Mouse (Mus musculus): ENCODE measurements around the gene 4933411K16Rik.

The 4933411K16Rik gene

DNA sequence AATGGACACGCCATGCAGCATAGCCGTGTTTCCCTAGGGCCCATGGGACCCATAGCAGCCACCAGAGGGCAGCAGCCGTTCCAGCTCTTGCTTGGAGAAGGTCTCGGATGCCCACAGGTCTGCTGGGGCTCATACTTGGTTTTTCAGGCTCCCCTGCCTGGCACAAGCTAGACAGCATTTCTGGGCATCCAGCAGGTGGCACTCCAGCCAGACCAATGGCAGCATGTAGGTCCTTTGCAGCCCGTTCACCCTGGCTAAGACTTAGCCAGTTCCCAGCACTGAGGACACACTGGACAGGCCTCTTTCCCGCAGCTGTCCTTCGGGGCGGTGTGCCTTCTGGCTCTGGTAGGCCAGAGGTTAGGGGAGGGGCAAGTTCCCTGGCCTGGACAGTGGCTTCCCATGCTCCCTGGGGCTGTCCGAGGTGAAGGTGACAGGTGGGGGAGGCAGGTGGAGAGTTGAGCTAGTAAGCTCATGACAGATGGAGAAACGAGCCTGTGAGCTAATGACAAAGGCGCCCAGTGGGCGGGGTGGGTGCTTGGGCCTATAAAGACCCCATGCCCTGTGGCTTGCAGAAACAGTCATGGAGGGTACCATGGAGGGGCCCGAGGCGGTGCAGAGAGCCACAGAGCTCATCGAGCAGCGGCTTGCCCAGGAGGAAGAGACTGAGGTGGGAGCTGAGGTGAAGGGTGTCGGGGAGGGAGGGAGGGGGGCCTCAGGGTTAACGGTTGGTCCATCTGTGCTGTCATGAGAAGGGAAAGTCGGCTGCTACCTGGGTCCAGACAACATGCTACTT, 16.4 kb upstream of the 4933411K16Rik start, which contains the start of gene Ankrd2:
Ankrd2 (plus strand) TSS at position 545 of the 793 bp plus-strand sequence.
- DNase-seq, result peak; percentile 94

DNA sequence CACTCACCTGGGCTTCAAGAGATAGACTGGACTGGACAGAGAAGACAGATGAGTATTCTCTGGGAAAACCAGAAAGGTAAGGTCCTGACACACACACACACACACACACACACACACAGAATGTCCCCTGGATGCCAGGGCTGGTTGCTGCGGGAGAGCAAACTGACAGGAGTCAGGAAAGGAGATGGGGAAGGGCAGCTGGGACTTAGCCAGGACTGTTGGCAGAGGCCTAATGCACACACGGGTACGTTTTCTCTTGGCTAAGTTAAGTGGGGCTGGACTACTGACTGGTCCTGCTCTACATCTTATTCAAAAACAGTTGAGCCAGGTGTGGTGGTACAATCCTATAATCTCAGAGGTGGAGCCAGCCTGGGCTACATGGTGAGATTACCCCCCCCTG, 15.7 kb upstream of the 4933411K16Rik start:
- DNase-seq, result no peak

DNA sequence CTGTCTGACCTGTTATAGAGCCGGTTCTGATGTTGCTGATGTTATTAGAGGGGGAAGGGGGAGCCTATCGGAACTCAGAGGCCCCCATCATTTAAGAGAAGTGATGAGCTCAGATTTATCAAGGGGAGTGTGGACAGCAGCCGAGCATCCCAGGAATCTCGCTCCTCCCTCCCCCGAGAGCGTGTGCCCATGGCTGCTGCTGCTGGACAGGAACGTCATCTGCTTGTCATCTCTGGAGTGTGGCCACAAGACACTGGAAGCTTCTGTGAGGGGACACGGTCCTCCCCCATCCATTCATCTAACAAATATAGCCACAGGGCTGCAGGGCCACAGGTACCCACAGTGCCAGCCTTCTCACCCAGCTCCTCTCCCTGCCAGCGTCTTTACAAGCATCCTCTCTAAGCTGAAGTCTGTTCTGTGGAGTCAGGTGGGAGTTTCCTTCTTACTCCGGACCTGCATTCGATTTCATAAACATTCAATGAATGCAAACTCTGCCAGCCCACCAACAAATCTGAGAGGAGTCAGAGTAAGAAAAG, 14.8 kb upstream of the 4933411K16Rik start:
- DNase-seq, result no peak

DNA sequence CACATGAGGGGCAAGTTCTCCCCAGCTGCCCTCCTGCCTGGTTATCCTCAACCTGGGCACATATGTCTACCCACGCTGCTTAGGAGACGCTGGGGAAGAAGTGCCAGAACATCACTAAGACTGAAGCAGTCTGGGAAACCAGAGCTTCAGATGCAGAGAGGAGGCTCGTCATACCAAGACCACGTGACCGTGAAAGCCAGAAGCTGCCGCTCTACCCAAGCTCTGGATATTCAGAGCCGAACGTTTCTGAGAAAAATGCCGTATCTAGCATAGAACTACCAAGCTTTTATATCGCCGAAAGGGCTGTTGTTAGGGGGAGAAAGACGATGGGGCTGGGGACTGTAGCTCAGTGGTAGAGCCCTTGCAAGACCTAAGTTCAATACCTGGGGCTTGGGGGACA, 13.7 kb upstream of the 4933411K16Rik start:
- no peak for DNase-seq

DNA sequence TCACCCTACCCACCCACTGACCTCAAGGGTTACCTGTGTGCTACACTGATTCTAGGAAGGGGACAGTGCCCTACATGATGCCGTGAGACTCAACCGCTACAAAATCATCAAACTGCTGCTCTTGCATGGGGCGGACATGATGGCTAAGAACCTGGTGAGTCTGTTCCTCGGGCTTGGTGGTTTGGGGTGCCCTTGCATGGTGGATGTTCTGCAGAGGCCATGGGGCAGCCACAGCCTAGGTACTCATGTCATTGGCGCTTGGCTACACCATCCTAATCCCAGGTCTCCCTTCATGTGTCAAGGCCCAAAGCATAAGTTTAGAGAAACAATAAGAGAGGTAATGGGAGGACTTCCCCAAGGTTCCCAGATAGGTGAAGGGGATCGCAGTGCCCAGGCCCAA, 8.1 kb upstream of the 4933411K16Rik start:
- DNase-seq, result no peak

DNA sequence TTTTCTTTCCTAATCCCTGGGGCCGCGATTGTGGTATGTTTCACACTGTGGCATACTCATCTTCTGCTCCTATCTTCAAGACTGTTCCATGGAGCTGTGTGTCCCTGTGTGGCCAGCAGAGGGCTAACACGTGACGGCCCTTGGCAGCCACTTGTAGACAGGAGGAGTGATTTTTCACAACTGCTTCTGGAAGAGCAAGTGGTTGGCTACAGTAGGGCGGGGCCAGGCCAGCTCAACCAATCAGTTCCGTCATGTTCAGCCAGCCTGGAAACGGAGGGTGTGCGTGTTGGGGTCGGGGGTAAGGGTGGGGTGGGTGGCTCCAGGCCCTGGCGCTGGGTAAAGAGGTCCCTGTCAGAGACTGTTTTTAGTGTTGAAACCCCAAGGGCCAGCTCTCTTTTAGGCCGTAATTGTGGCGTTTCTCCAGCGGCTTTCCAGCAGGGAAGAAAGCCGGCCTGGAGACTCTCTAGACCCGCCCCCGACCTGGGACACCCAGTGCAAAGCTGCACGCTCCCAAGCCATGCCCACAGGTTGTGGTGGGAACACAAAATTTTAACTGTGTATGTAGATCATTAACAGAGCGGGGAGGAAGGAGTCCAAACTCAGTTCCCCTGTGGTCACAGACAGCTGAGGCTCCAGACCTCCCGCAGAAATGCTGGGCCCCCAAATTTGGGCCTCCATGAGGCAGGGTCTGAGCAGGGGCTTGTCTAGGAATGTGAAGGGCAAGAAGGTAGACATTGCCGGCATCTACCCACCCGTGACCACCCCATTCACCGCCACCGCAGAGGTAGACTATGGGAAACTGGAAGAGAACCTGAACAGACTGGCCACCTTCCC, 6.6 kb upstream of the 4933411K16Rik start, which contains the start of gene Hoga1:
Hoga1 (plus strand) TSS at position 342 of the 834 bp plus-strand sequence.
- DNase-seq, result peak; percentile 61

DNA sequence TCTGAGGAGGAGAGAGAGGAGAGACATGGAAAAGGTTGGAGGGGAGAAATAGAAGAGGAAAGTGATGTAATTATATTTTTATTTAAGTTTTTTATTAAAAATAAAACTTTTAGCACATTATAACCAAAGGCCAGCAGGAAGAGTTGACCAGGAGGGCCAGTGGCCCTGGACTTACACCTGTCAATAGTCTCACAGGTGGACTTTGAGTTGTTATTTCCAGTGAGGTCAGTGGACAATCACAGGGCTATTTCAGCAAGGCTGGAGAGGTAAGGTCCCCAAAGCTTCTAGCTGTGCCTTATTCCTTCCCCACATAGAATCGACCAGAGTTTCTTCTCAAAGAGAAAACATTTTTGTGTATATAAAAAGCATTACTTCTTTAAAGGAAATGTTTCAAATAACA, 1.8 kb upstream of the 4933411K16Rik start:
- DNase-seq, result no peak

DNA sequence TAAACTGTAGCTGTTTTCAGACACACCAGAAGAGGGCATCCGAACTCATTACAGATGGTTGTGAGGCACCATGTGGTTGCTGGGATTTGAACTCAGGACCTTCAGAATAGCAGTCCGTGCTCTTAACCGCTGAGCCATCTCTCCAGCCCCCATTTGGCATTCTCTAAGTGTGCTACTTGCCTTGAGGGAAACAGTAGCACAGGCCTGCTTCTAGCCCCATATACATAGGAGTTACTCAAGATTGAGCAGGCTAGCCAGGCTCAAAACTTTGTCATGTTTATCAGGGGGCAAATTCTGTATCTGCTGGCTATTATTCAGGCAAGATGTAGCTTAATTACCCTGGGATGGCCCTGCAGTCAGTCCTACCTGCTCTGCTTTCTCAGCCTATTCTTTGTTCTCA, 697 bp upstream of the 4933411K16Rik start:
- DNase-seq, result no peak

DNA sequence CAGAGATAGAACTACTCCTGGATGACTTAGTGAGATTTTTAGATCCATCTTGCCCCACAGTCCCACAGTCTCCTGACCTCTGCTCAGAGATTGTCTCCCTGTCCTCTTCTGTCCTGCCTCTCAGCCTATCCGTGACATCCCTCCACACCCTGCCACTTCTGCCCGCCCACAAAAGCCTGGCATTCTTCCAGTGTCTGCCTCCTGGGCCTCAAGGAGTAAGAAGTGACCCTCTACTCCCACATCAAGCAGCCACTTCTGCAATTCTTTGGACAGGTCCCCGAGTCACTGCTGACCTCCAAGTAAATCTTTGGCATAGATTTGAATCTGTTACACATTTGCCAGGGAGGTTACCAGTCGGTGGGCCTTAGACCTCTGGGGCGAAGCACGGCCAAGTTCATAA, 2.2 kb downstream of the 4933411K16Rik start:
- DNase-seq, result no peak

DNA sequence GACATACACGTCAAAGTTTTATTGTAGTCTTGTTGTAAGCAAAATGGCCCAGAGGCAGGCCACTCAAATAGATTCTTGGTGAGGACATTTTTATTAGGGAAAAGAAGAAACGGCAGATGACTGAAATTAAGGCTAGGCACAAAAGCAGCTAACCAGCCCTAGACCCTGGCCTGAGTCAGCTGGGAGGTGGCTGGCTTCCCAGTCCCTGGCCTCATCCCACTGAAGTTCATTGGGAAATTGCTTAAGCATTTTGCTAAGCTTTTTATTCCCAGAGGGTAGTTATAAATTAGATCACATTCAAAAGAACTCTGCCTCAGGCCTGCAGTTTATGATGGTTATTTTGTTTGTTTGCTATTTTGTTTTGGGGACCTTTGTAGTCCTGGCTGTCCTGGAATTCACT, 3.8 kb downstream of the 4933411K16Rik start:
- no peak for DNase-seq

DNA sequence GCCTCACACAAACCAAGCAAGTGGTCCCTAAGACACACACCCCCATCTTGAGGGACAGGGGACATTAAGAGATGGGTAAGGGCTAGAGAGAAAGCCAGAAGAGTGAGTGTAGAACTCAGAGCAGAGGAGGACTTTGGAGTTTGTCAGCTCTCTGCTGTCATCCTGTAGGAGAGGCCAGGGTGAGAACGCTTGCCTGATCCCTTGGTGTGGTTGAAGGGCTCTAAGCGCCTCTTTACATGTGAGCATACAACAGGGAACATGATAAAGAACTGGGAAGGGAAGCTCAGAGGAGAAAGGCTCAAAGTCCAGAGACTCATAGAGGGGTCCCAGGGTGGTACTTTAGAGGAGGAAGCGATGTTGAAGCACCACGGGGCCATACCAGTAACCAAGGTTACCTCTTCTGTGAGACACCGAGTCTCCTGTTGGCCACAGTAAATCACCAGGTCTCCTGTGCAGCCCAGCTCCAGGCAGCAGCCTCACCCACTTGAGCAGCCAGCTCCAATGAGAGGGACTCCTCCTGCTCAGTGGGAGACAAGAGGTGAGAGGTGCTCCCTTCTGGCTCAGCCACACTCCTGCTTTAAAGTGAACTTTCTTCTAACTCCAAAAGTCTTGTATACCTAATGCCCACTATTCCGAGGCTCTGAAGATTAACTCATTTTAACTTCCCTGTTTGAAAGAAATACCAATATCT, 4.8 kb downstream of the 4933411K16Rik start:
- DNase-seq, result no peak

DNA sequence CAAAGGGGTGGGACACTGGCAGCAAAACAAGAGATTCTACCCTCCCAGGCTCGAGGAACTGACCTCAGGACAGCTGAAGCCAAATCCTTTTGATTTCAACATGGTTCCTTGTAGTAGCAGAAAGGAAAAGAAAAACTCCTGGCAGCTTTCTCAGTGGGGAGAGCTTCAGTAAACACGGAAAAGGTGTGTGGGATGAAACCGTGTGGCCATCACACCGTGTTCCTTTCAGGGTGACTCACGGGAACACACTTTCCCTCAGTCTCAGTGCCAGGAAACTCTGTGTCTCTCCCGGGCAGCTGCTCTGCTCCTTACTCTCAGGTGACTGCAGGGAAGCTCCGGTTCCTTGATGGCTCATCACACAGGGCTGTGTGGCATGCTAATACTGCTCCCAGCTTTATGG, 6.4 kb downstream of the 4933411K16Rik start:
- no peak for DNase-seq

DNA sequence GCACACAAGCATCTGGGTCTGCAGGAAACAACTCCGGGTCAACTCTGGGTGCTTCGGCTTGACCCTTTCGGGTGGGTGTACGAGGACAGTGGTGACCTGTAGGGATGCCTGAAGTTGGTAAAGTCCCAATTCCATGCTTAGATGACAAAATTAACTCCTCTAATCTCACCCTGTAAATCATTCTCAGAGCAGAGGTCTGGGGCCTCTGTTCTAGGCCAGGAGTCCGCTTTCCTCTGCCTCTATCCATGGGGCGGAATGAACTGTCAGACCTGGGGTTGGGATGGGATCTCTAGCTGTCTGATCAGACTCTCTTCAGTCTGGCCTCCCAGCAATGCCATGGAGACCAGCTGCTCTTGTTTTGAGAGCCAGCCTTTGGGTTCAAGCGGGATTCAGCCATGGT, 9.4 kb downstream of the 4933411K16Rik start:
- DNase-seq, result no peak

DNA sequence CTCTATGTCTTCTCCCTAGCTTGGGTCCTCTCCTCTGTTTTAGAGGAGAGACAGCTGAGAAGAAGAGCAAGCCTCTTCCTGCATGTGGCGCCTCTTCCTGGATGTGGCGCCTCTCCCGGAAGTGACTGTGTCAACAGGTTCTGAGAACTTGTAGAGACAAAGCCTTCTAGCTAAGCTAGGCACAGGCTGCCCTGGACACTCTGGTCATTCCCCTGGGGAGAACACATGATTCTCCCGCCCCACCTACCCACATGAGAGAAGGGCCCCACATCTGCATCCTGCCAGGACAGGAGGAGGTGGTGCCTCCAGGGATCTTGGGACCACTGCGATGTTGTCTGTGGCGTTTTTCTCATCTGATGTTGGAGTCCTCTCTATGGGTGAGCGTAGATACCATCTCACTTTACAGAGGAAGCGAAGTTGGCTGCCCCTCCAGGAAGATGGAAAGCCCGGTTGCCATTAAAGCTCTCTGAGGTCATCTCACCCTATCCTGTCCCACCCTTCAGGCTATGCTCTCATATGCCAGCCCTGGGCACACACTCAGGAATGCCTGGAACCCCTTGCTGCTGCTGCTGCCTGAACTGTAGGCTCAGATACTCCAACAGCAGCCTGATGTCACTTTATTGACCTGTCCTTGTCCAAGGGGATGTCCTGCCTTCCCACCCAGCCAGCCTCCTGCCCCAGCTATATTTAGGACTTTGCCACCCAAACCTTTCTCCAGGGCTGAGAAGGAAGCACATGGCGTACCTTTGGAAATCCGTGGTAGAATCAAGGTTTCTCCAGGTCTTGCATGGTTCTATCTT, 16.6 kb downstream of the 4933411K16Rik start:
- no peak for DNase-seq

DNA sequence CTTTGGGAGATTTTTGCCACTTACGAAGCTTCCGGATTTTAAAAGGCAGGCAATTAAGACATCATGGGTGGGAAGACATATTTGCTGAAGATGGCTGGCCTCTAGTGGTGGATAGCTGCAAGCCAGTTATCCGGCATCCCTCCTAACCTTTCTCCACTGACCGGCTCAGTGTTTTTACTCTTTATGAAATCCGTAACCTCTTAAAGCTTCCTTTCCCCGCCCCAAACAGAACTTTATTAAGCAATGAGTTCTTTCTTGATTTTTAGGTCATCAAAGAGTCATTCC, 17.1 kb downstream of the 4933411K16Rik start:
- DNase-seq, result peak; percentile 54

DNA sequence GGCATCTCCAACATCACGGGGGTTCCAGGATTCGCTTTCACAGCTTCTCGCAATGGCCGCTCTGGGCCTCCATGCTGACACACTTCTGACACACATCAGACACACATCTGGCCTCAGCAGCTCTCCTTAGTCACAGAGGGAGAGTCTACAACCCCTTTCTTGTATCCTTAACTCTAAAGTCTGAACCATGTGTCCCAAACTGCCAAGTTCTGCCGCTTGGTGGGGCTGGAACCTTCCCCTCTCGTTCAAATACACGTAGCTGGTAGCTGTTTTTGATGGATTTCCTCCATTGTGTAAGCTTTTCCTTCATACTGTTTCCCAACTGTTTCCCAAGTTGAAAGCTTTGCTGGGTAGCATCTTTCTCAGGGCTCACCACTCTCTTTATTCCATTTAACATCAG, 19.2 kb downstream of the 4933411K16Rik start:
- DNase-seq, result no peak

DNA sequence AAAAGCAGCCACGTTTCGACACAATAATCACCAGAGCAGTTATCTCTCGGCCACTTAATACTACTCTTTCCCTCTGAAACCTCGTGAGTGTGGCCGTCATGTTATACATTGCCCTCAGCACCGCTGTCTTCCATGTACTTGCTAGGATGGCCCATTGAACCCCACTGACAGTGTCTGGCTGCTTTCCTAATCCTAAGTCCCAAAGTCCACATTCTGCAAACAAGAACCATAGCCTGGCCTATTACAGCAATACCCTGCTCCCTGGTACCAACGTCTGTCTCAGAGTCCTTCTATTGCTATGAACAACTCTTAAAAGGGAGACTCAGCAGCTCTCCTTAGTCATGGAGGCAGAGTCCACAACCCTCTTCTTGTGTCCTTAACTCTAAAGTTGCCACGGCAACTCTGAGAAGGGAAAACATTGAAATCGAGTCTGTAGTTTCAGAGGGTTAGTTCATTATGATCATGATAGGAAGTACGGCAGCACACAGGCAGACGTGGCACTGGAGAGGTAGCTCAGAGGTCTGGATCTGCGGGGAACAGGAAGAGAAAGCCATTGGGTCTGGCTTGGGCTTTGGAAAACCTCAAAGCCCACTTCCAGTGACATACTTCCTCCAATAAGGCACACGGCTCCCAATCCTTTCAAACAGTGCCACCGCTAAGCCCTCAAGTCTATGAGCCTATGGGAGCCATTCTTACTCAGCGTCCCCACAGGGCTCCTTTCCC, 20.0 kb downstream of the 4933411K16Rik start:
- DNase-seq, result no peak

DNA sequence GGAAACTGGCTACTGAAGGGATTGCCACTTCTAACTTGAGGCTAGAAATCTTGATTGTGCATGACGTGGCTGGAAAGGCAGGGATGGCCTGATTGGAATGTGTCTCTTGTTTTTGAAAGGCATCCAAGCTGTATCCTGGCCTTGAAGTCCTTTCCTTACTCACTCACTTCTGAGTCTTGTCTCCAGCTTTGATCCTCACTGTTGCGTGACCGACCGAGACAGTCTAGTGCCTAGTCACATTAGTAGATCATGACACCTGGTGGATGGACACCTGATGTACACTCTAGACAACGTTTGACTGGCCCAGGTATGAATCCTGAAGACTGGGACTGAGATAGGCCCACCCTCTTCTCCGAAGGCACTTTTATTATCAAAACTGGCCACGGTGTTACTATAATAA, 20.8 kb downstream of the 4933411K16Rik start:
- DNase-seq, result no peak

DNA sequence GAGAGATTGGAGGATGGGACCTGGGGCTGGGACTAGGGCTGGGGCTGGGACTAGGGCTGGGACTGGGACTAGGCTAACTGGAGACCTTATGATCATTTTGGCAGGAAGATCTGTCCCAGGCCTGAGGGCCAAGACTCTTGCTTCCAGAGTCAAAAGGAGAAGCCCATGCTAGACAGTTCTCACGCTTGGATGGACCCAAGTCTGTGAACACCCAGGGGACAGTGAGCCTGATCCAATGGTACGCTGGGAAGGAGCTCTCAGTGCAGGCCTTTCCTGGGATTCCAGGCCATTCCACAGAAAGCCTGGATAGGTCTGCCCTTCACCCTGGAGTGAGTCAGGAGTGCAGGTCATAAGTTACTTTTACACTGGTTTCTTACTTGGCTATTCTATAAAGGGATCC, 23.0 kb downstream of the 4933411K16Rik start:
- DNase-seq, result no peak

DNA sequence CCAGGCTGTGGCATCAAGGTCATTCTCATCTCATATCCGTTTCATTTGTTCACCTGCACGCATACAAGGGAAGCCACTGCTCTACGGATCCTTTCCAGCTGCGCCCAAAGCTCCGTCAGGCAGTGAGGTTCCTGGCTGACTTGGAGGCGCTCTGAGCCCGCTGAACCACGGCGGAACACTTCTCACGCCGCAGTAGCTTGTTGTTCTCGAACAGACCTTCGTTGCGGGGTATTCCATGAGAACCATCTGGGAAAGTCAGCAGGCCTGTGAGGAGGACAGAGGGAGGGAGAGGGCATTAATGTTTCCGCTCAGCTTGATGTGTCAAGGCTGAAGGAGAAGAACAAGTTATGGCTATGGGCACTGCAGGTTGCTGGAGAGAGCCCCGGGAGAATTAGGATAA, 23.9 kb downstream of the 4933411K16Rik start:
- no peak for DNase-seq

DNA sequence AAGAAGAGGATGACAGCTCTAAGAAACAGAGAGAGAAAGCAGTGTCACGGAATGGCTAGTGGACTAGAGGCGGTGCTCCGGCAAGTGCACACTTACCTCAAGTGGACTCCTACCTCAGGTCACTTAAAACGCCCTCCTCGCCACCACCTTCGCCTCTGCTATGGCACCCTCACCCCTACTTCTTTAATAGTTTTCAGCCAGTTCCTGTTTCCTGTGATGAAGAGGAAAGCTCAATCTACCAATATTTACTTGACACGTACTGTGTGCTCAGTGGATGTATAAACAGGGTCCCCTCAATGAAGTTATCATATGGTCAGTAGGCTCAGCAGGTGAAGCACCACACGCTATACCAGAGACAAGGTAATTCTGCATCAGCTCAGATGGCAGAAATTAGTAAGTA, 26.5 kb downstream of the 4933411K16Rik start:
- DNase-seq, result no peak

DNA sequence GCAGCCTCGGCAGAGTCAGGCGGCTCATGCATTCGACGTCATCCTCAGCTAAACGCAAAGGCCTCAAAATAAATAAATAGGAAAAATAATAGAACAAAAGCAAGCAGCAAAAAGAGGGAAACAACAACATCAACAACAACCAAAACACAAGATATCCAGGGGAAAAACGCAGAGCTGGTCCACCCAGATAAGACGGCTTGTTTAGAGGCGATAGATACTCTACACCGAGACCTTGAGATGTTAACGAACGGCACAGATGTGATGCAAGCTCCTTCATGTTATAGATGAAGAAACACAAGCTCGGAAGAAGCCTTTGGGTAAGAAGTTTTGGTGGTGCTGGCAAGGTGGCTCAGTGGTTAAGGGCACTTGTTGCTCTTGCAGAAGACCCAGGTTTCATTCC, 27.0 kb downstream of the 4933411K16Rik start:
- DNase-seq, result no peak

All from cerebellum, adult 9-10 months (tissue).